Mouse (Mus musculus) liver, postnatal 0 days (tissue): Measurements from ENCODE around the gene Marc2. TPM values are rescaled to one million over a fixed set of nuclear protein-coding genes. Genes with fewer than 3 reads are reported as not detected.

Experiments
- ATAC-seq: fragments of 200-750 bp; cut with Nextera tagmentation; 2 replicates; pipeline ENCODE4 v1.8.0; 2017; ENCODE audit warnings: mild to moderate bottlenecking, moderate library complexity
- DNase-seq: peaks from one replicate; pipeline ENCODE4 v3.0.0-alpha.2; 2016
- H3K27ac ChIP-seq: fragments of 300-500 bp; sonication (generic); 2 replicates; pipeline ENCODE4 v1.5.1; 2014; ENCODE audit warnings: antibody characterized with exemption, moderate library complexity, mild to moderate bottlenecking, low read depth
- H3K27me3 ChIP-seq: fragments of 300-500 bp; sonication (generic); 2 replicates; pipeline ENCODE4 v1.6.1; 2014; ENCODE audit warnings: low read length, control low read depth, mixed read lengths; ENCODE audit not compliant: insufficient read depth
- H3K36me3 ChIP-seq: fragments of 300-500 bp; sonication (generic); replicated peaks from 2 replicates; pipeline ENCODE4 v1.6.1; 2014; ENCODE audit warnings: mild to moderate bottlenecking, control low read depth, low read length, moderate library complexity, mixed read lengths; ENCODE audit not compliant: insufficient read depth
- H3K4me1 ChIP-seq: fragments of 300-500 bp; sonication (generic); 2 replicates; pipeline ENCODE4 v1.6.1; 2014; ENCODE audit warnings: antibody characterized with exemption, mild to moderate bottlenecking, control low read depth; ENCODE audit not compliant: insufficient read depth
- H3K4me2 ChIP-seq: fragments of 300-500 bp; sonication (generic); 2 replicates; pipeline ENCODE4 v1.6.1; 2014; ENCODE audit warnings: low read depth, mild to moderate bottlenecking, low read length, moderate library complexity, mixed read lengths
- H3K4me3 ChIP-seq: fragments of 300-500 bp; sonication (generic); 2 replicates; pipeline ENCODE4 v1.5.1; 2014; ENCODE audit warnings: low read depth, low read length
- H3K9ac ChIP-seq: fragments of 300-500 bp; sonication (generic); replicated peaks from 2 replicates; pipeline ENCODE4 v1.6.1; 2014; ENCODE audit warnings: mild to moderate bottlenecking, moderate library complexity
- H3K9me3 ChIP-seq: fragments of 300-500 bp; sonication (generic); 2 replicates; pipeline ENCODE4 v1.6.1; 2016; ENCODE audit warnings: mild to moderate bottlenecking, control low read depth, low read length, mixed read lengths
- CTCF ChIP-seq: sonication (generic); IDR thresholded peaks from 2 replicates; pipeline ENCODE4 v1.5.1; 2016; ENCODE audit warnings: antibody characterized with exemption, low read depth
- EP300 ChIP-seq: IDR thresholded peaks from 2 replicates; pipeline ENCODE4 v1.6.1; 2016; ENCODE audit warnings: antibody characterized with exemption, low read depth, mild to moderate bottlenecking
- WGBS: fragments of 180-500 bp; shearing (Covaris S2); extraction: QIAGEN DNeasy Blood & Tissue Kit; methylation state at CpG from one replicate; pipeline ENCODE4 v1.1.7; 2014; ENCODE audit not compliant: insufficient replicate concordance; 5-methylcytosine and 5-hydroxymethylcytosine counted together
- polyA plus RNA-seq: library from polyadenylated mRNA; unstranded; fragments of >200 nt; fragmentation: Nextera tagmentation; extraction: Ambion mirVana; gene quantifications from 2 replicates; pipeline ENCODE4 v1.2.1, GENCODE M21; 2015

Marc2 gene
- polyA plus RNA-seq, 1 experiment from 2014 or later: 608 TPM

GRCm38 (mm10) chr1:184870646-184871385, 24.6 kb upstream of the Marc2 start:
- no peak for DNase-seq
- Histone ChIP-seq H3K9ac (no peak overlapping the region), H3K4me1 (peaks cover 19% of the 10 kb centered on the region), H3K27ac (peak overlapping the region; percentile 61), H3K9me3 (no peaks in the 10 kb centered on the region), H3K4me3 (no peak overlapping the region), H3K27me3 (no peaks in the 10 kb centered on the region), H3K36me3 (0 out of 2 replicates have a peak, but pooled peaks cover 6% of the 10 kb centered on the region), H3K4me2 (no peak overlapping the region)
- ATAC-seq: no peak
- no peak for TF ChIP-seq EP300
- no peak for TF ChIP-seq CTCF
- 61% methylated on average over 11 of the region's 11 CpGs for WGBS

DNA sequence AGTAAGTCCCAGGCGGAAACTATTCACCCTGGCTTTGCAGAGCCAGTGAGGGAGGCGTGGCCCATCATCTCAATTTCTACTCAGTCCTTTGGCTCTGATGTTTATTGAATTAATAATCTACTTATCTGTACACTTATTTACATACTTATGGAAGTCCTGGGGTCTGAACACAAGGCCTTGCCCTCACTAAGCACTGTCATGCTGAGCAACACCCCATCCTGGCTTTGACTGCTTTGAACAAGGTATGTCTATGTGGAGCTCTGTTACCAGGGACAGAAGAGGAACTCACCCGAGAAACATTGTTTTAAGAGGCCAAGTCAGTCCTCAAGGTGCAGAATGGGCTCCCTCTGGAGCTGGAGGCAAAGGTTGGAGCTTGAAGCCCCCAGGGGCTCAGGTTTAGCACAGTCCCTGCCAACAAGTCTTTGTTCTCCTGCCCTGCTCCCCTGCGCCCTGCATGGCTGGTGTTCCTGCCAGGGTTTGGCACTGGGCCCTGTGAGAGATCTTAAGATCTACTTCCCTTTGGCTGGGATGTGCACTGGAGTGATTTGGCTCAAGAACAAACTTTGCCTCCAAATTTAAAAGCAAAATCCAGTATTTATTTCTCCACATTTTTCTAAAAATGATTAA, 23.8 kb upstream of the Marc2 start:
- H3K4me2 ChIP-seq: no peak overlapping the region
- H3K9me3 ChIP-seq: no peaks in the 10 kb centered on the region
- H3K36me3 ChIP-seq: 0 out of 2 replicates have a peak, but pooled peaks cover 3% of the 10 kb centered on the region
- ATAC-seq: no peak
- H3K27ac ChIP-seq: peak overlapping the region; percentile 86; the same call in 1 of the 2 replicates
- no peaks in the 10 kb centered on the region for H3K27me3 ChIP-seq
- TF ChIP-seq EP300 (no peak), CTCF (no peak)
- peaks cover 19% of the 10 kb centered on the region for H3K4me1 ChIP-seq
- H3K9ac ChIP-seq: no peak overlapping the region
- H3K4me3 ChIP-seq: no peak overlapping the region
- WGBS: 55% methylated on average over 4 of the region's 4 CpGs
- DNase-seq: no peak

GRCm38 (mm10) chr1:184867640-184868120, 21.4 kb upstream of the Marc2 start:
- 51% methylated on average over 3 of the region's 3 CpGs for WGBS
- Histone ChIP-seq H3K27me3 (no peaks in the 10 kb centered on the region), H3K36me3 (0 out of 2 replicates have a peak, but pooled peaks cover 2% of the 10 kb centered on the region), H3K4me3 (no peak overlapping the region), H3K27ac (peak overlapping the region; percentile 86), H3K9ac (0 out of 2 replicates have a peak overlapping the region, but pooled peaks have one; percentile 30), H3K9me3 (no peaks in the 10 kb centered on the region), H3K4me1 (peaks cover 16% of the 10 kb centered on the region), H3K4me2 (no peak overlapping the region)
- DNase-seq (no peak), ATAC-seq (peak; percentile 67)
- TF ChIP-seq EP300 (peak; percentile 33; the same call in 1 of the 2 replicates), CTCF (no peak)

- WGBS: 50% methylated on average over 7 of the region's 7 CpGs
- DNase-seq (no peak), ATAC-seq (no peak)
- Histone ChIP-seq H3K27ac (0 out of 2 replicates have a peak overlapping the region, but pooled peaks have one; percentile 16), H3K27me3 (no peaks in the 10 kb centered on the region), H3K9me3 (no peaks in the 10 kb centered on the region), H3K4me2 (no peak overlapping the region), H3K36me3 (no peaks in the 10 kb centered on the region), H3K4me1 (peaks cover 23% of the 10 kb centered on the region), H3K4me3 (no peak overlapping the region), H3K9ac (0 out of 2 replicates have a peak overlapping the region, but pooled peaks have one; percentile 21)
- TF ChIP-seq EP300 (no peak), CTCF (no peak)
These were observed 18.1 kb upstream of the Marc2 start for GRCm38 (mm10) chr1:184864381-184864801.

GRCm38 (mm10) chr1:184862636-184863035, 16.4 kb upstream of the Marc2 start:
- H3K36me3 ChIP-seq: no peaks in the 10 kb centered on the region
- 76% methylated on average over 6 of the region's 6 CpGs for WGBS
- no peaks in the 10 kb centered on the region for H3K9me3 ChIP-seq
- DNase-seq (no peak), ATAC-seq (no peak)
- TF ChIP-seq EP300 (no peak), CTCF (no peak)
- H3K4me2 ChIP-seq: no peak overlapping the region
- H3K27ac ChIP-seq: no peak overlapping the region
- H3K9ac ChIP-seq: no peak overlapping the region
- H3K4me1 ChIP-seq: peaks cover 21% of the 10 kb centered on the region
- no peaks in the 10 kb centered on the region for H3K27me3 ChIP-seq
- H3K4me3 ChIP-seq: no peak overlapping the region

DNA sequence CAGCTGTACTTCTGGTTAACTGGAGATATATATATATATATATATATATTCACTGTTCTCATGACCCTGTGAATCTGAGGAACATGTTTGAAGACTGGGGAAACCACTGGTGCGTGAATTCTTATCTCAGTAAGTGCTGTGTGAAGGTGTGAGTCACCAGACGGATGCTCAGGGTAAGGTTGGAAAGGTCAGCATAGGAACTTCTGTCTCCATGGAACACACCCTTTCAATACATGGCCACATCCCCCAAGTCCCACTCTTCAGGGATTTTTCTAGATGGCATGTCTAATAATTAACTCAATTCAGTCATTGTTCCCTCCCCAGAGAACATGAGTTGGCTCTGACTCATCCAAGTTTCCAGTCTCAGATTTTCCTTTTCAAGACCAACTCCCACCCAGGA, 15.3 kb upstream of the Marc2 start:
- Histone ChIP-seq H3K4me3 (no peak overlapping the region), H3K36me3 (no peaks in the 10 kb centered on the region), H3K4me2 (no peak overlapping the region), H3K9me3 (no peaks in the 10 kb centered on the region), H3K27me3 (no peaks in the 10 kb centered on the region), H3K9ac (no peak overlapping the region), H3K27ac (no peak overlapping the region), H3K4me1 (peaks cover 21% of the 10 kb centered on the region)
- TF ChIP-seq CTCF (no peak), EP300 (no peak)
- no peak for ATAC-seq
- no peak for DNase-seq
- 66% methylated on average over 2 of the region's 2 CpGs for WGBS
